16 mouse cellular contexts compared by ENCODE assay signal in genomic region chr5:119044548-119044947, GRCm38 (mm10).
"Had no signal": no experiment of that assay in that cellular context is flagged by ENCODE, and none has a peak within 500 bp of the region (broad histone marks: within the 10 kb centered on the region; RNA-seq: fewer than 3 reads in every experiment).

No protein-coding gene starts in this region.

- H3K9ac ChIP-seq: kidney, embryonic 15.5 days; limb, embryonic 12.5 days; liver, embryonic 13.5 days; liver, postnatal 0 days; lung, embryonic 15.5 days; midbrain, embryonic 13.5 days; neural tube, embryonic 15.5 days had no signal

- H3K4me1 ChIP-seq: kidney, embryonic 15.5 days; liver, embryonic 13.5 days; megakaryocyte, embryonic 14.5 days; midbrain, embryonic 13.5 days; neural tube, embryonic 15.5 days had no signal

- H3K9me3 ChIP-seq: limb, embryonic 12.5 days; liver, embryonic 13.5 days; lung, embryonic 15.5 days; midbrain, embryonic 13.5 days; neural tube, embryonic 15.5 days had no signal

- H3K36me3 ChIP-seq: kidney, embryonic 15.5 days; limb, embryonic 12.5 days; liver, embryonic 13.5 days; lung, embryonic 15.5 days; midbrain, embryonic 13.5 days; neural tube, embryonic 15.5 days had no signal

- H3K27me3 ChIP-seq: kidney, embryonic 15.5 days; liver, embryonic 13.5 days; lung, embryonic 15.5 days; megakaryocyte, embryonic 14.5 days; midbrain, embryonic 13.5 days; neural tube, embryonic 15.5 days had no signal

- H3K4me2 ChIP-seq: kidney, embryonic 15.5 days; limb, embryonic 12.5 days; liver, embryonic 13.5 days; lung, embryonic 15.5 days; midbrain, embryonic 13.5 days; neural tube, embryonic 15.5 days had no signal

- H3K4me3 ChIP-seq: kidney, embryonic 15.5 days; limb, embryonic 12.5 days; liver, embryonic 13.5 days; lung, embryonic 15.5 days; megakaryocyte, embryonic 14.5 days; midbrain, embryonic 13.5 days; myocyte; neural tube, embryonic 15.5 days had no signal

- DNase-seq: kidney, postnatal 14 days; liver; liver, embryonic 13.5 days; liver, postnatal 0 days; lung, postnatal 14 days; right cerebral cortex, adult 18-20 months; right cerebral cortex, postnatal 25 days; thymus, postnatal 36 days had no signal

- ATAC-seq: liver, postnatal 0 days; midbrain, embryonic 13.5 days had no signal

- H3K27ac ChIP-seq: kidney, embryonic 15.5 days; limb, embryonic 12.5 days; liver, embryonic 13.5 days; lung, embryonic 15.5 days; macrophage; midbrain, embryonic 13.5 days; neural tube, embryonic 15.5 days had no signal
